Mouse (Mus musculus) thymus, adult 2 months (tissue): ENCODE results near the gene Asb16. TPM values are rescaled to one million over a fixed set of nuclear protein-coding genes. Genes with fewer than 3 reads are reported as not detected.

Source experiments
- DNase-seq: peaks from one replicate; pipeline ENCODE4 v3.0.0; 2021
- H3K27ac ChIP-seq: fragments of 200-500 bp; 2 replicates; pipeline ENCODE4 v1.5.1; 2012; ENCODE audit warnings: low read length, control low read depth; ENCODE audit not compliant: control insufficient read depth, insufficient read depth
- H3K27me3 ChIP-seq: fragments of 200-500 bp; 2 replicates; pipeline ENCODE4 v1.6.1; 2012; ENCODE audit warnings: mild to moderate bottlenecking, low read length, moderate library complexity, mixed read lengths; ENCODE audit not compliant: control insufficient read depth, insufficient read depth
- H3K36me3 ChIP-seq: fragments of 200-500 bp; 2 replicates; pipeline ENCODE4 v1.6.1; 2012; ENCODE audit warnings: mild to moderate bottlenecking, low read length, moderate library complexity; ENCODE audit not compliant: control insufficient read depth, insufficient read depth
- H3K4me1 ChIP-seq: fragments of 200-500 bp; replicated peaks from 2 replicates; pipeline ENCODE4 v1.6.1; 2012; ENCODE audit warnings: low read length; ENCODE audit not compliant: control insufficient read depth, insufficient read depth
- H3K4me3 ChIP-seq: fragments of 200-500 bp; 2 replicates; pipeline ENCODE4 v1.5.1; 2012; ENCODE audit warnings: mild to moderate bottlenecking, low read length, control low read depth, moderate library complexity; ENCODE audit not compliant: control insufficient read depth, insufficient read depth
- CTCF ChIP-seq: fragments of 200-500 bp; IDR thresholded peaks from 2 replicates; pipeline ENCODE4 v1.5.1; 2012; ENCODE audit warnings: mild to moderate bottlenecking, control low read depth, low read length, moderate library complexity, borderline replicate concordance; ENCODE audit not compliant: control insufficient read depth, poor library complexity, insufficient read depth; ENCODE audit errors: extremely low read depth
- POLR2A ChIP-seq: fragments of 200-500 bp; IDR thresholded peaks from 2 replicates; pipeline ENCODE4 v1.6.1; 2012; ENCODE audit warnings: mild to moderate bottlenecking, low read length, control low read depth, moderate library complexity; ENCODE audit not compliant: control insufficient read depth, poor library complexity, insufficient read depth; ENCODE audit errors: extremely low read depth
- WGBS: fragments of 180-500 bp; shearing (Covaris S2); methylation state at CpG from one replicate; pipeline ENCODE4 v1.1.7; 2018; 5-methylcytosine and 5-hydroxymethylcytosine counted together
- polyA plus RNA-seq: library from polyadenylated mRNA; depleted of rRNA; stranded (reverse); fragments of >200 nt; gene quantifications from 2 replicates; pipeline ENCODE4 v1.2.3, GENCODE M21; 2012

Asb16 gene
- polyA plus RNA-seq, 1 experiment: 0.12 TPM

DNA sequence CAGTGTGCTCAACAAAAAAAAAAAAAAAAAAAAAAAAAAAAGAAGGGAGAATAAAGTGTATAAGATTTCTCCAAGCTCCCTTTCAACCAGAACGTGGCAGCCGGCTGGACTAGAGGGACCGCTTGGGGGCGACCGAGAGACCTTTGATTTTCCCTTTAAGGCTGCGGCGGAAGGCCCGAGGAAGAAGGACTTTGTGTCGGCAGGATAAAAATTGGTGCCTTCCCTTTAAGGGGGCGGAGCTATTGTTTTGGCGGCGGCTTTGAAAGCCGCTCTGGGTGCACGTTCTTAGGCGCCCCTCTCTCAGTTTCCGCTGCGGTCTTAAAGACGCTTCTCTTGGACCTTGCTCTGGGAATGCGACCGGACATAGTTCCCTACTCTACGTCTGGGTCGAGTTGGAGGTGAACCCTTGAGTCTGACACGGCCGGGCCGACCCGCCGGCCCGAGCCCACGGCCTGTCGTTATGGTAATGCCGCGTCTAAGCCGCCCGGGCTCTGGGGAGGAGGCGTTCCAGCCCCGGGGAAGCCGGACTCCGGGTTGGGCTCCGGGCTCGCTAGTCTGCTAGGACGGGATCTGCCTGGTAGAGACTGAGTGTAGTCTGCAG is 19.8 kb upstream of the Asb16 start, which contains the start of gene BC030867:
BC030867 (plus strand) TSS at position 253 of the 601 bp plus-strand sequence.
- TF ChIP-seq CTCF (peak; percentile 83), POLR2A (peak; percentile 32; the same call in 1 of the 2 replicates)
- Histone ChIP-seq H3K36me3 (no peaks in the 10 kb centered on the region), H3K27ac (no peak within 1 kb of the TSS), H3K27me3 (peaks cover 4% of the 10 kb centered on the region; the same call in 1 of the 2 replicates), H3K4me3 (peak within 1 kb of the TSS; percentile 64), H3K4me1 (peaks cover 16% of the 10 kb centered on the region)
- WGBS: under 1% methylated on average over 41 of the region's 41 CpGs
- DNase-seq: peak; percentile 94

DNA sequence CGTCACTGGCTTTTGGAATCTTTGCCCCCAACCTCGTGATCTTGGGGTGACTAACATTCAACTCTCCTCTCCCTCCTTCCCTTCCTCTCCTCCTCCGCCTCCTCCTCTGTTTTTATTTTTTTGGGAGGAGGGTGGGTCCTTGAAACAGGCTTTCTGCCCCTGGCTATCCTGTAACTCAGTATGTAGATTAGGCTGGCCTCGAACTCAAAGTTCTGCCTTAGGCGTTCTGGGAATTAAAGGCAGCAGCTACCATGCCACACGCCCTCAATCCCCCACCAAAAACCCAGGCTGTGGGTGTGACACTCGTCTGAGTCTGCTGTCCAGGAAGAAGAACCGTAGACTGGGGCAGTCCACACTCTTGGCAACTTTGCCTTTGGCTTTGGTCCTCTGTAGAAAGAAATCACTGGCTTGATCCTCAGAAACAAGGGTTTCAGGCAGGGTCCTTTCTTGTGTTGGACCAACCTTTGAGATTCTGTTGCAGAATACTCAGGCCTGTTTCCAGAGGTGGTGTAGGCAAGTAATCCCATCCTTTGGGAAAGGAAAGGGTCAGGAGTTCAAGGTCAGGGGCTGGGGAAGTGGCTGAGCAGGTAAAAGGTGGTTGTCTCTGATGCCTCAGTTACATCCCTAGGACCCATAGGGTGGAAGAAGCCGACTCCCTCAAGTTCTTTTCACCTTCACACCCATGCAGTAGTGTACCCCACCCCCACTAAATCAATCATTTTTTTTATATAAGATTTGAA is 19.0 kb upstream of the Asb16 start:
- no peak overlapping the region for H3K27ac ChIP-seq
- H3K4me3 ChIP-seq: peak overlapping the region; percentile 64
- no peaks in the 10 kb centered on the region for H3K36me3 ChIP-seq
- DNase-seq: no peak
- peaks cover 16% of the 10 kb centered on the region for H3K4me1 ChIP-seq
- H3K27me3 ChIP-seq: peaks cover 4% of the 10 kb centered on the region; the same call in 1 of the 2 replicates
- WGBS: 20% methylated on average over 9 of the region's 9 CpGs
- TF ChIP-seq CTCF (no peak), POLR2A (no peak)

DNA sequence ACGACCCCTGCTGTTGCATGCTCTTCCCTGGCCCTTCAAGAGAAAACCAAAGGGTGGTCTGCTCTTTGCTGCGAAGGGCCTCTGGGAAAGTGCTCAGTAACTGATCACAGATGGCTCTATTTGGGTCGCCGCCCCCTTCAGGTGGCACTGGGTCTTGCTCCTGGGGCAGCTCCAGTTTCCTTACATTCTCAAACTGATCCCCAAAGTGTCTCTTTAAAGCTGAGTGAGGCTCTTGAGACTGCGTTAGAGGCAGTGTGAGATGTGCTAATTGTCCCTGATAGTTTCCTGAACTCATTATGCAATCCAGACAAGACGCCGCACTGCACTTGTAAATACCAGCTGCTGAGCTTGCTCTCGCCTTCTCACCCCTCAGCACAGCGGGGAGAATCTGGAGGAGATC is 11.0 kb upstream of the Asb16 start:
- no peak for TF ChIP-seq POLR2A
- TF ChIP-seq CTCF: no peak
- no peak overlapping the region for H3K27ac ChIP-seq
- H3K4me3 ChIP-seq: no peak overlapping the region
- 92% methylated on average over 9 of the region's 9 CpGs for WGBS
- no peaks in the 10 kb centered on the region for H3K4me1 ChIP-seq
- no peaks in the 10 kb centered on the region for H3K27me3 ChIP-seq
- DNase-seq: peak; percentile 13
- H3K36me3 ChIP-seq: 0 out of 2 replicates have a peak, but pooled peaks cover 3% of the 10 kb centered on the region

DNA sequence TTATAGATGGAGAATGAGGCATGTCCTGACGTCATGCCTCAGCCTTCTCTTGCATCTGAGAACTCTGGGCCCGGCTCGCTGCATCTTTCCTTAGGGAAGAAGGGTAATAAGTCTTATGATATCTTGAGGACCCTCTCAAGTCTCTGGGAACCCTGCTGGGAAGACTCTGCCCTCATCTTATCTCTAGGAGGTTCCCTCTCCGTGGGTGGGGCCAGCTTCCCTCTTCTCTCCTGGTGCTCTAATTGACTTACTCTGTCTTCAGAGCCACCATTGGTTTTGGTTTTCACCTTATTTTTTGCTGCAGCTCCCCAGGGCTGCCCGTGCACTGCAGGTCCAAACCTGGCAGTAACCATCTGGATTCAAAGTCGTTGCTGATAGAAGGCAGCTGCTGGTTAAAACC is 10.4 kb upstream of the Asb16 start:
- Histone ChIP-seq H3K4me1 (no peaks in the 10 kb centered on the region), H3K4me3 (no peak overlapping the region), H3K36me3 (0 out of 2 replicates have a peak, but pooled peaks cover 3% of the 10 kb centered on the region), H3K27me3 (no peaks in the 10 kb centered on the region), H3K27ac (no peak overlapping the region)
- TF ChIP-seq POLR2A (no peak), CTCF (no peak)
- 96% methylated on average over 6 of the region's 6 CpGs for WGBS
- no peak for DNase-seq

DNA sequence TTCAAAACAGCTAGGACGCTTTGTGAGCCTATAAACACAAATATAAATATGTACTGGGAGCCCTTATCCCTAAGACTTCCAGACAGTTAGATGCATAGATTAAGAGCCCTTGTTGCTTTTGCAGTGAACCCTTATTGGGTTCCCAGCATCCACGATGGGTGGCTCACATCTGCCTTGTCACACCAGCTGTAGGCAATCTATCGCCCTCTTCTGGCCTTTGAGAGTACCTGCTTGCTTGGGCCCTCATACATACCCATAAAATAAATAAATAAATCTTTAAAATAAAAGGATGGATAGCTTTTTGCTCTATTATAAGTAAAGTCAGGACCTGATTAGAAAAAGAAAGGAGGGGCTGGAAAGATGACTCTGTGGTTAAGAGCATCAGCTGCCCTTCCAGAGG is 10.0 kb upstream of the Asb16 start:
- DNase-seq: no peak
- no peaks in the 10 kb centered on the region for H3K4me1 ChIP-seq
- H3K27me3 ChIP-seq: no peaks in the 10 kb centered on the region
- WGBS: 97% methylated on average over 3 of the region's 3 CpGs
- TF ChIP-seq CTCF (no peak), POLR2A (no peak)
- H3K4me3 ChIP-seq: no peak overlapping the region
- no peak overlapping the region for H3K27ac ChIP-seq
- 0 out of 2 replicates have a peak, but pooled peaks cover 3% of the 10 kb centered on the region for H3K36me3 ChIP-seq

DNA sequence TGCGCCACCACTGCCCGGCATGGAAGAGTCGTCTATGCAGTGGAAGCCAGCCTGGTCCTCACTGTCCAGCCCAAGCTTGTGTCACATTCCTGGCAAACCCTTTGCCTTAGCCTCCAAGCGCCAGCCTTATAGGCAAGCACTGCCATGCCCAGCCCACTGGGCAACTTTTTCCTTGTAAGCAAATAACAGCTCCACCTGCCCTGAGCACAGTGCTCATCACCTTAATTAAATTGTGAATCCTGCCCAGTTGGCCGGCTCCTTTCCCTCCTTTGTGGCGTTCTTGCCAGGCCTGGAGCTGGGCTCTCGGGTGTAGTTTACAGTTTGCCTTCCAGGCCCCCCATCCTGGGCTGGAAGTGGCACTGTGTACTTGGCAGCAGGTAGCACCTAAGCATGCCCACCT is 5.3 kb upstream of the Asb16 start:
- H3K27ac ChIP-seq: no peak overlapping the region
- no peak for DNase-seq
- TF ChIP-seq POLR2A (no peak), CTCF (no peak)
- H3K4me3 ChIP-seq: no peak overlapping the region
- WGBS: 98% methylated on average over 7 of the region's 7 CpGs
- peaks cover 4% of the 10 kb centered on the region; the same call in 1 of the 2 replicates for H3K4me1 ChIP-seq
- no peaks in the 10 kb centered on the region for H3K36me3 ChIP-seq
- H3K27me3 ChIP-seq: no peaks in the 10 kb centered on the region

DNA sequence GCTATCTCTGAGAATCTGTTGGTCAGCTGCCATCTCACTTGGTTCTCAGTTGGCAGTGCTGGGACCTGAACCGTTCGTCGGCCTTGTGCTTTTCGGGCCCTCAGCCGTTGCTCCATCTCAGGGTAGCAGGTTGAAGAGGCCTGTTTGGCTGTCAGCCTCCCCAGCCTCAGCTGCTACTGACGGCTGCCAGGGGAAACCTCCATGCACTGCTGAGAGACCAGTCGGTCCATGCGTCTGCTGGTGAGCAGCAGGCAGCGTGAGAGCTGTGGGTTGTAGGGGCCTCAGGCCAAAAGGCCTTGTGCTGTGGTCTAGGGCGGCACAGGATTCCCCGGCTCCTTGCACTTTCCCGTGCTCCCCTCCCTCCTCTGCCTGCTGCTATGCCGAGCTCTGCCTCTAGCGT is 2.7 kb upstream of the Asb16 start:
- peaks cover 4% of the 10 kb centered on the region; the same call in 1 of the 2 replicates for H3K4me1 ChIP-seq
- TF ChIP-seq CTCF: no peak
- TF ChIP-seq POLR2A: no peak
- no peak for DNase-seq
- H3K27ac ChIP-seq: no peak overlapping the region
- 96% methylated on average over 14 of the region's 14 CpGs for WGBS
- H3K36me3 ChIP-seq: no peaks in the 10 kb centered on the region
- no peaks in the 10 kb centered on the region for H3K27me3 ChIP-seq
- no peak overlapping the region for H3K4me3 ChIP-seq
